Mouse (Mus musculus): ENCODE measurements around the gene Arih1. TPM values are rescaled to one million over a fixed set of nuclear protein-coding genes. Genes with fewer than 3 reads are reported as not detected.
A peak's percentile ranks its signal among the peaks of the same experiment; 100 is the strongest.

Gene Arih1
- total RNA-seq (2021) = 100 to 1,000 TPM; 105 to 110 TPM
- long read RNA-seq, experiment 1, full-length matches to known transcripts = 14 of 23 reads
- long read RNA-seq, experiment 1, partial matches to known transcripts = 1 of 23 reads
- long read RNA-seq, experiment 1, other reads (novel, unspliced or antisense) = 8 of 23 reads
- long read RNA-seq, experiment 2, full-length matches to known transcripts = 14 of 24 reads
- long read RNA-seq, experiment 2, partial matches to known transcripts = 3 of 24 reads
- long read RNA-seq, experiment 2, other reads (novel, unspliced or antisense) = 7 of 24 reads

DNA sequence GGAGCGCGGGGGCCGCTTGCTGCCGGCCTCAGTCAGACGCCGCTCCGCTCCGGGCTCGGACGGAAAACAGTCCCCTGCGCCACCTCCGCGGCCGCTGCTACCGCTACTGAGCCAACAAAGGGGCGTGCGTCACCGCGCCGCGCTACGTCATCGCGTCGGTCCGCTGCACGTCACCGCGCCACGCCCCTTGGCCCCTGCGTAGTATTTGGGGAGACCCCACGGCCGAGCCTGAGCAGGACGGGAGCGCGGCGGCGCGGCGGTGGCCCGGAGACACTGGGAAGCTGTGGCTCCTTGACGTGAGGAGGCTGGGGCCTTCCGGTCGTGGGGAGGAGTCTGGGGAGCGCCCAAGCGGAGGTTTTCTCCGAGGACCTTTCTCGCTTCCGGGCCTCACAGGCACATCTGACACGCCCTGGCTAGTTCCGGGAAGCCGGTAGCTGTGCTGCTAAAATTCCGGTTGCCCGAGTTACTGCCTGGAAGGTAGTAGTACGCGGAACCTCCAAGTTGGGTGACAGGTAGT, at the start of gene Arih1:
Arih1 (minus strand) TSS at position 70 of the 517 bp plus-strand sequence.
- intact Hi-C loops (cut with DNase I) = loop anchor here (5.0 to 10.0 kb wide), 2 partner anchors 81 to 192 kb away; partner anchors contain the start of gene Adpgk
- DNase-seq (ENCODE audit: low spot score in 2 of 2) = peak; percentile 98 to 99

DNA sequence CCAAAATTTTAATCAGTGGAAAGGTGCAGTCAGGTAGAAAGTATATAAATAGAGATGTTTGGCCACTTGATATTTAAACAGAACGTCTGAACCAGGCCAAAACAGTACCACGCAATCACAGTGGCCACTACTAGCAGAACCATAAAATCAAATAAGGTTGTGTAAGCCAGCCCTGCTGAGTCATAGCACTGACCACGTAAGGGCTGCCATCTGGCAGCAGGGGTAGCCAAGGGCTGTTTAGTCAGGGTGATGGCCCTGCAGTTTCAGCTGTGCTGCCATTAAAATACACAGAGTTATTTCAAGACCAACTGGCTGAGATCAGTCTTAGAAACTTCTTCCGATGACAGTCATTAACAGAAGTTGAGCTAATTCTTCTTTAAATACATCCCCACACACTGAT, 47.5 kb upstream of the Arih1 start:
- intact Hi-C loops (cut with DNase I) = no loop called here
- DNase-seq (ENCODE audit: low spot score in 2 of 2) = no peak

DNA sequence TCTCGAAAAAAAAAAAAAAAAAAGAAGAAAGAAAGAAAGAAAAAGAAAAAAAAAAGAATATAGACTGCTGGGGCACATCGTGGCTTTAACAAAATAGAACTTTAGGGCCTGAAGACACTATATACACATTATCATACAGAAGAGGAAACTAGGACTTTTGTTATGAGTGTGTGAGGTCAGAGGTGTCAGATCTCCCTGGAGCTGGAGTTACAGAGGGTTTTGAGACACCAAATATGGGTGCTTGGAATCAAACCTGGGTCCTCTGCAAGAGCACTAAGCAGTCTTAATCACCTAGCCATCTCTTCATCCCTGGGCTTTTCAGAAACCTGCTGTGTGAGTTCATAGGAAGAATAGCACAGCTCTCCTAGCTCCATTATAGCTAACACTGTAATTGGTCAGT, 47.0 kb upstream of the Arih1 start:
- DNase-seq (ENCODE audit: low spot score in 2 of 2) = no peak
- intact Hi-C loops (cut with DNase I) = no loop called here

DNA sequence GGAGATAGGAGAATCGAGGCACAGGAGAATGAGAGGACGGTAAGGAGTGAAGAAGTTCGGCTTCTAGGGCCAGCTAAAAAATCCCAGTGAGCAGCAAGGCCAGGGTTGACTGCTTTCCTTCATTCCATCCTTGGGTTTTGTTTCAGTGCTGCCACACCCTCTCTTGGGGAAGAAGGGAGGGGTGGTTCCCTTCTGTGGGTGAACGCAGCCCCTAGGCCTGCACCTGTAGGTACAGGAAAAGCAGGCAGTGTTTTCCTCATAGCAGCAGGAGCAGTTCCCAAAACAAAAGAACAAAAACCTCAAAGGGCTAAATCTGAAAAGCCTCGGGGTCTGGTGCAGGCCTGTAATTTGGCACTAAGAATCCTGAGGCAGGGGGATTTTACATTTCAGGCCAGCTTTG, 45.2 kb upstream of the Arih1 start:
- DNase-seq (ENCODE audit: low spot score in 2 of 2) = no peak
- intact Hi-C loops (cut with DNase I) = no loop called here

DNA sequence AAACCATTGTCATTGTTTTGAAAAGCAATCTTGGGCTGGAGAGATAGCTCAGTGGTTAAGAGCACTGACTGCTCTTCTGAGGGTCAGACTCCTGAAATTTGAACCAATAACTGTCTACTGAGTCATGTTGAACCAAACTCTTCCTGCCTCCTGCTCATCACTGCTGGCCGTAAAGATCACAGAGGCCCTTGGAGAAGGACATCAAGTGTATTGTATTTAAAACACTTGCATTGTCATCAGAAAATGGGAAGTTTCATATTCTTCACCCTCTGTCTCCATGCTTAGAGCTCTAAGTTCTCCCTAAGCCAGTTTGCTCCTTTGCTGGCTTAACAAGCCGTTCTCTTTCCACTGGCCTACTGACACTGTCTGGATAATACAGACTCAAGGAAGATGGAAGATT, 41.9 kb upstream of the Arih1 start:
- intact Hi-C loops (cut with DNase I) = no loop called here
- DNase-seq (ENCODE audit: low spot score in 2 of 2) = no peak

DNA sequence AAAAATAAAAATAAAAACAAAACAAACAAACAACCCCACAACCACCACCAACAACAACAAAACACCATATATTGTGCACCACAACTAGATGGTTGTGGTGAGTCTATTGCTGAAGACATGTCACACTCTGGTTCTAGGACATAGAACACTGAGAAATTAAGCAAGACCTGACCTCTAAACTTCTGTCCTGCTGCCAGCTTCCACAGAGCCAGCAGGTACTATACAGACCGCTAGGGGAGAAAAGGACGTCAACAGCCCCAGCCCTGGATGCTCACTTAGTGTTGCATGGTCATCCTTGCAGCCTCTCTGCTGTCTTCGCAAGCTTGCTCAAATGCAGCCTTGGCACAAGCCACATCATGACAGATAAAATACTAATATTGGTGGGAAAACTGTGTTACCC, 41.2 kb upstream of the Arih1 start:
- DNase-seq (ENCODE audit: low spot score in 2 of 2) = no peak
- intact Hi-C loops (cut with DNase I) = no loop called here

DNA sequence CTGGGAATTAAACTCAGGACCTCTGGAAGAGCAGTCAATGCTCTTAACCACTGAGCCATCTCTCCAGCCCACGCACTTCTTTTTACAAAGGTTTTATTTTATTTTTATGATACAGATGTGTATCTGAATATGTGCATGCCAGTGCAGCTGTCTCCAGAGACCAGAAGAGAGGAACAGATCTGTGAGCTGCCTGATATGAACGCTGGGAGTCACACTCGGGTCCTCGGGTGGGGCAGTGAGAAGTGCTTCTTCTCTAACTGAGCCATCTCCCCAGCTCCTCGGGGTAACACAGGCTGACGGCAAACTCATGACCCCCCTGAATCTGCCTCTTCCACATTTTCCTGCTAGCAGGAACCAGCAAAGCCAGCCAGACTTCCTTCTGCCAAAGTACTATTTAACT, 40.3 kb upstream of the Arih1 start:
- no peak for DNase-seq (ENCODE audit: low spot score in 2 of 2)
- intact Hi-C loops (cut with DNase I) = no loop called here

DNA sequence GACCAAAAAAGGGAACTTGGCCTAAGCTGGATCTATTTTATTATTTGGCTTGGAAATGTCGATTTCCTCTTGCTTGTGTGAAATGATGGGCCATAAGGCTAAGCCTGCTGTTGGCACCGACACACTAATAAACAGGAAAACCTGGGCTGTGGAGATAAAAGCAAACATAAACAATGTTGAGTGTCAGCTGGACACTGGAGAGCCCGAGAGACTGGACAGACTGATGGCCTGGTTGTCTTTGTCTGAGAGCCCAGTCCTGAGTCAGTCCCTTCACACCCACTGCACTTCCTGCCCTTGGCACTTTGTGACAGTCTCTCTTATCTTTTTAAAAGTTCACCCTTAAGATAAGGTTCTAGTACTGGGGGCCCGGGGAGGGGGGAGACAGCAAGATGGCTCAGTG, 36.5 kb upstream of the Arih1 start:
- intact Hi-C loops (cut with DNase I) = no loop called here
- DNase-seq (ENCODE audit: low spot score in 2 of 2) = no peak

DNA sequence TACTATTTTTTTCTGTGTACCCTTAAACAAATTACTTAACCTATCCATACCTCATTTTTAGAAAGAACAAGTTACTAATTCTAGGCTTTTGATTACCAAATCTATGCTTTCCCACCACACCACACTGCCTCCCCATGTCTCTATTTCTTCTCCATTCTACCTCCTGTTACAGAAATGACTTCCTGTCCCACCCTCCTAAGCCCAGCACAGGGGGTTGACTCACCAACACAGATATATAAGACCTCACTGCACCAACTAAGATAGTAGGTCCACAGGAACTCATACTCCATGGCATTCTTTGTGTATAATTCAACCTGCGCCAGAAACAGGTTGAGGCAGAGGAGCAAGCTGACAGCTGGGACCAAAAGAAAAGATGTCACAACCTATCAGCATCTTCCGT, 33.0 kb upstream of the Arih1 start:
- DNase-seq (ENCODE audit: low spot score in 2 of 2) = no peak
- intact Hi-C loops (cut with DNase I) = no loop called here

DNA sequence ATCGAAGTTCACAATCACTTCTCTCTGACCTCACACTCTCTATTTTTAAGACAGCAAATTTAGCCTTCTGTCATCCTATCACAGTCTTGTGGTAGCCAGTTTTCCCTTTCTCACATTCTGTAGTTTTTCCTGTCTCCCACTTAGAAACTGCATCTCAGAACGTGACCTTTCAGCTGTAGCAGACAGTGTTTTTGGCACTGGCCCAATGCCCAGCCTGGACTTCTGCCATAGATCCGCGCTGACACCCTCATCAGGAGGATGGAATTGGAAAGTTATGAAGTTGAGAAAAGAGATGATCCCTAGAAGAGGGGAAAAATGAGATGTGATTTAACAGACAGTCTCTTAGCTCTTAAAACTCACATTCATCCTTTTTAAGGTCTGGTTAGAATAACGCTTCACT, 32.6 kb upstream of the Arih1 start:
- intact Hi-C loops (cut with DNase I) = no loop called here
- DNase-seq (ENCODE audit: low spot score in 2 of 2) = peak; percentile 65

DNA sequence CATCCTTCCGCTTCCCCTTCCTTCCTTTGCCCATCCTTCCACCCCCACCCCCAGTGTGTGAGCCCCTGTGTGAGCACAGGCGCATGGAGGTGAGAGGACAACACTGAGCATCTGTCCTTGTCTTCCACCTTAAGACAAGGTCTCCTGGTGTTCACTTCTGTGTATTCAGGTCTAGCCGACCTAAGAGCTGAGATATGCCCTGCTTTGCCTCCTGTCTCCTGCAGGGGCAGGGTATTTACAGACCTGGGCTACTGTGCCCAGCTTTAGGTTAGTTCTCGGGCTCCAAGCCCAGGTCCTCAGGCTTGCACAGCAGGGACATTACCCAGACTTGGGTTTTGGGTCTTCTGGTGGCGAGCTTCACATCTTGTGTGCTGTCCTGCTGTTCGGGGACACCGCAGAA, 30.7 kb upstream of the Arih1 start:
- intact Hi-C loops (cut with DNase I) = no loop called here
- no peak for DNase-seq (ENCODE audit: low spot score in 2 of 2)

DNA sequence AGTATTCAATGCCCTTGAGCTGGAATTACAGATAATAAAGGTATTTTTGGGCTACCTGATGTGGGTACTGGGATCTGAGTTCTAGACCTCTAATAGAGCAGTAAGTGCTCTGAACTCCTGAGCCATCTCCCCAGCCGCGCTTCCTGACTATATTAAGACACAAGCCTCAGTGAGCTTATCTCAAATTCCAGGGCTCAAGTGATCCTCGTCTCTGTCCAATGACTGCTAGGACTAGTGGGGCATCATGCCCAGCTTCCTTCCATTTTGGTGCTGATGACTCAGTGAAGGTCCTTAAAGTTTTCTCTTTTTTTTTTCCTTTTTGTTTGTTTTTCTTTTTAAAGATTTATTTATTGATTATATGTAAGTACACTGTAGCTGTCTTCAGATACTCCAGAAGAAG, 28.7 kb upstream of the Arih1 start:
- intact Hi-C loops (cut with DNase I) = no loop called here
- DNase-seq (ENCODE audit: low spot score in 2 of 2) = no peak

DNA sequence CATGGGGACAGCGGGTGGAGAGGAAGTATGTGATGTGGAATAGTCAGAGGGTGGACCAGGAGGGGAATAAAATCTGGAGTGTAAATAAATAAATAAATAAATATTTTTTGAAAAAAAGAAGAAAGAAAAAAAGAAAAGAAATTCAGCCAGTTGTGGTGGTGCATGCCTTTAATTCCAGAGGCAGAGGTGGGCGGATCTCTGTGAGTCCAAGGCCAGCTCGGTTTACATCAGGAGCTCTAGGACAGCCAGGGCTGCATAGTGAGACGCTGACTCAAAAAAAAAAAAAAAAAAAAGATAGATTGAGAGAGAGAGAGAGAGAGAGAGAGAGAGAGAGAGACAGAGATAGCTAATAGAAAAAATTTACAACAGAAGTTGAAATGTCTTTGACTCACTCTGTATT, 26.0 kb upstream of the Arih1 start:
- intact Hi-C loops (cut with DNase I) = no loop called here
- DNase-seq (ENCODE audit: low spot score in 2 of 2) = no peak

DNA sequence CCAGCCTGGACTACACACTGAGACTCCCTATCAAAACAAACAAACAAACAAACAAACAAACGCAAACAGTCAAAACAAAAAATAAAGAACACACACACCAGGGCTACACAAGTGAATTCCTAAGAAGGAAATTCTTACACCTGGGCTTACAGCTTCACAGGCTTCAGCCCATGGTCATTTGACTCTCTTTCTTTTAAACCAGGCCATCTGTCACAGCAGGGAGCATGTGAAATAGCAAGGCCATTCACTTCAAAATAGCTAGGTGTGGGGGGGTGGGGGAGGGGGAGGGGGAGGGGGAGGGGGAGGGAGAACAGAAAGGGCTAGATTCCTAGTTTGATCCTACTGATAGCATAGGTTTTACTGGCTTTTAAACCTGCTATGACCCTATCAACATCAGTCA, 21.7 kb upstream of the Arih1 start:
- intact Hi-C loops (cut with DNase I) = no loop called here
- no peak for DNase-seq (ENCODE audit: low spot score in 2 of 2)

DNA sequence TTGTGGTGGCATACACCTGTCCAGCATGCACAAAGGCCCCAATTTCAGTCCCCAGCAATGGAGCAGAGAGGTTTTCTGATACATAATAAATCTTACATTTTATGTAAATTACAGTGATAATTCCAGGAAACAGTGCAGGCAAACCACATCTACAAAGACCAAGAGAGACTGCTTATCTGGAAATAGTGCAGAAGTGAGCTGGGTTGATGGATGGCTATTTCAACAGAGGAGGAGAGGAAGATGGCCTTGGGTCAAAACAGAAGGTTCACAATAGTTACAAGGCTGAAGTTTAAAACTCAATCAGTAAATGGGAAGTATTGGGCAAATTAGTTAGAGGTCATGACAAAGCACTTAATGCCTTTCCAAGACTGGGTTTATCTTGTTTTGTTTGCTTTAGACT, 913 bp upstream of the Arih1 start:
- intact Hi-C loops (cut with DNase I) = loop anchor here (5.0 to 10.0 kb wide), 2 partner anchors 80 to 193 kb away; partner anchors contain the start of gene Adpgk
- no peak for DNase-seq (ENCODE audit: low spot score in 2 of 2)

DNA sequence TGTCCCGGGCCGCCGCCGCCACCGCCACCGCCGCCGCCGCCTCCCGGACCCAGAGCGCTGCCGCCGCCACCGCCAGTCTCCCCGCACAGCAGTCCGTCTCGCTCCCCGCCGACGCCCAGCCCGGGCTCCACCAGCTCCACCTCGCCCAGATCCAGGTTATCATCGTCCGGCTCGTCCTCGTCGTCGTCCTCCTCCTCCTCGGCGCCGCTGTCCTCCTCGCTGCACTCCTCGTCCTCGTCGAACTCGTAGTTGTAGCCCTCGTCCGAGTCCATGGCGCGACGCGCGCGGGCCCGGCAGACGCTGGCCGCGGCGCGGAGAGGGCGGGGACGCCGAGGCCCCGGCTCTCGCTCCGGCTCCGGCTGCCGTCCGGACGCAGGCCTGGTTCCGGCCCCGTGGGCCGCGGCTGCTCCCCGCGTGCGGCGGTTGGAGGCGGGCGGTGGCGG, 321 bp downstream of the Arih1 start:
- intact Hi-C loops (cut with DNase I) = loop anchor here (5.0 to 10.0 kb wide), 2 partner anchors 81 to 191 kb away; partner anchors contain the start of gene Adpgk
- DNase-seq (ENCODE audit: low spot score in 2 of 2) = peak in 1 of 2 experiments; percentile 31

DNA sequence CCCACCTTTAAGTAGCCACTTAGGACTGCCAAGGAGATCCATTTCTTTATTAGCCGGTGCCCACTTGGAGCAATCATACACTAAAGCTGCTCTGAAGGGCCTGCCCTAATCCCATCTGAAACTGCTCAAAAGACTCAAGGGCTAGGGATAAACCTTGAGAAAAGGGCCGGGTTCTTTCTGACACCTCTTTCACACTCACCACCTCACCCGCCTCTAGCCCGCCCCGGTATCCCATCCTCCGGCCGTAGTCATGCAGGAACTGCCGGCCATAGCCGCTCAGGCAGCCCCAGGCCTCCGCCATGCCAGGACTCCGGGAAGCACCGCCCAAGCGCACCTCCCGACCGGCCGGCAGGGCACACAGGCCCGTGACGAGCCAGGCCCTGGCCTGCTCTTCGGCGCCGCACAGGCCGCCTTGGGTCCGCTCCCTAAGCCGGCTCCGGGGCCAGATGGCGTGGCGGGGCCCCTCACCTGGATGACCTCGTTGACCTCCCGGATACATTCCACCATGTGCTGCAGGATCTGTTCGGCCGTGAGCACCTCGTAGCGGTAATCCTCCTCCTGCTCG, 825 bp downstream of the Arih1 start:
- DNase-seq (ENCODE audit: low spot score in 2 of 2) = peak; percentile 15 to 40
- intact Hi-C loops (cut with DNase I) = loop anchor here (5.0 to 10.0 kb wide), 2 partner anchors 82 to 191 kb away; partner anchors contain the start of gene Adpgk

DNA sequence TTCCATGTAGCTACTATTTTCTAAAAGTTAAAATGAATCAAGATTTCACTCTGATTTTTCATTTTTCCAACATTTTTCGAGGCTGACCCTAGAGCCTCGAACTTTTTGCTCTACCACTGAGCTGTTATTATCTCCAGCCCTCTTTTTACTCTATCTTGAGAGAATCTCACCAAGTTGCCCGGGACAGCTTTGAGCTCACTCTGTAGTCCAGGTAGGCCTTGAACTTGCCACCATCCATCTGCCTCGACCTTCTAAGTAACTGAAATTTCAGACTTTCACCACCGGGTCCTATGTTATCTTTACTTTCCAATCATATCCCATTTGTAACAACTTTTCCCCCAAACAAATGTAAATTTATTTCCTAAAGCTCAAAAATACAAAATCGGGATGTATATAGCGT, 1.7 kb downstream of the Arih1 start:
- DNase-seq (ENCODE audit: low spot score in 2 of 2) = no peak
- intact Hi-C loops (cut with DNase I) = loop anchor here (5.0 to 10.0 kb wide), 2 partner anchors 83 to 190 kb away; partner anchors contain the start of gene Adpgk

DNA sequence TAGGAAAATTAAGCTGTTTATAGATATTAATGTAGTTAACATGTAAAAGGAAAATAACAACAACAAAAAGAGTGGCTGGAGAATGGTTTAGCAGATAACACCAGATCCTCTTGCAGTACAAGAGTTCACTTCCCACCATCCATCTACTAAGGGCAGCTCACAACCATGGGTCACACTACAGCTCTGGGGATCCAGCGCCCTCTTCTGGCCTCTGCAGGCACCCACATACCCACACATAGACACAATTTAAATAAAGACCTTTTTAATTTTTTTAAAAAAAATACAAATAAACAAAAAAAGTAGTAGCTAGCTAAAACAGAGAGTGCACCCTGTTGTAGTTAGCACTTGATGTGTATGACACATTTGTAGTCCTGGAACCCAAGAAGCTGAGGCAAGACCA, 4.0 kb downstream of the Arih1 start:
- intact Hi-C loops (cut with DNase I) = loop anchor here (10.0 kb wide), 1 partner anchor 188 kb away; the partner anchor contains the start of gene Adpgk
- DNase-seq (ENCODE audit: low spot score in 2 of 2) = no peak

DNA sequence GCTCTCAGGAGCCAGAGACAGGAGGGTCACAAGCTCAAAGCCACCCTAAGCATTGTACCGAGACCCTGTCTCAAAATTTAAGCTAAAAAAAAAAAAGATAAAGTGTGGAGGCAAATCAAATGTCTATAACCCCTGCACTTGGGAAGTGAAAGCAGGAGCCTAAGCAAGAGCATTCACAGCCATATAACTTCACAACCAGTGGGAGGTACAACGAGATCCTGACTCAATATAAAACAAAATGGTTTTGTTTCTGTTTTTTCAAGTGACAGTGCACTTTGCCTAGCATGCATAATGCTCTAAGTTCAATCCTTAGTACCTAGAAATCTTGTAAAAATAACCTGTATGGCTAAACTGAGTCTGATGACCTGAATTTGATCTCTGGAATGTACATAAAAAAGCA, 9.8 kb downstream of the Arih1 start:
- intact Hi-C loops (cut with DNase I) = no loop called here
- no peak for DNase-seq (ENCODE audit: low spot score in 2 of 2)

DNA sequence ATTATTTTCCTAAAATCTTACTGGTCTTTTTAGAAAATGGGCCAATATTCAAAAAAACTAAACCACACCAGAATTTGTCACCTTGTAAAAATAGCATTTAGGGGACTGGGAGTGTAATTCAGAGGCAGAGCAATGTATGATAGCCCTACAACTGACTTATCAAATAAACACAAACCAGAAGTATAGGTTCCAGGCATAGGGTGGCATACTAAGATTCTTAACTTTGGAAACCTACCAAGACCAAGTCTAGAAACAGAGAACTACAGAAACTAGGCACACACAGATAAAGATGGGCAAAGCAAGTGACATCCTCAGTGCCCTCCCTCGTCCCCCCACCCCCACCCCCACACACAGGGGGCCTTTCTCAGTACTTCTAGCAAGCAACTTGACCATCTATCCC, 11.6 kb downstream of the Arih1 start:
- intact Hi-C loops (cut with DNase I) = no loop called here
- DNase-seq (ENCODE audit: low spot score in 2 of 2) = no peak
